8 mouse cellular contexts compared by ENCODE assay signal in the genomic region with DNA sequence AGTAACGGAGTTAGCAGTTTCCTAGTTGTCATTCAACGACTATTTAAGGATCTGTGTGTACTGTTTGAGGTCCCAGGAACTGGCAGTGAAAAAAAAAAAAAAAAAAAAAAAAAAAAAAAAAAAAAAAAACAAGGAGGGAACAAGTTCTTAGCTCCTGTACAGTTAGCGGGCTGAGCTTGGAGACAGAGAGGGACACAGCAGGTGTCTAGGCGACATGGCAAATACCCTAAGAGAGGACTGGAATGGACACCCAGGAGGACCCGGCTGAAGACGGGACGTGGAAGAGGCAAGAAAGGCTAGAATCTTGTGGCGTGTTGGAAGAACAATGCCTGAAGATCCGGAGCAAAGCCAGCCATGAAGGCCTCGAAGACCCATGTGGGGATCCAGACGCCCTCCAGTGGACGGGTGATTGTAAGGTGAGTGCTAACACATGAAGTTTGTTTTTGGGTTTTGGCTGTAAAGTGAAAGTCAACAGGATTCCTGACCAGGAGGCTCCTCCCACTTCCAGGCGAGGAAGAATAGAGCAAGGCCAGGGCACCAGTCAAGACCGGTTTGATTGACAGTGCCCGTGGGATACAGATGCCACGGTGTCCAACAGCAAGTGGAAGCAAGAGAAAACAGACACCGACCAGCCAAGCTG. TPM values are rescaled to one million over a fixed set of nuclear protein-coding genes. Genes with fewer than 3 reads are reported as not detected.
DNase-seq lines count a peak whose midpoint lies in the region; ATAC-seq and TF ChIP-seq lines count a peak whose summit lies in the region.

No protein-coding gene starts in this region.

- no peaks in the 10 kb centered on the region for H3K36me3 ChIP-seq in hindbrain, embryonic 11.5 days (ENCODE audit: control insufficient read depth, insufficient read depth, low read length)
- H3K36me3 ChIP-seq in limb, embryonic 13.5 days: no peaks in the 10 kb centered on the region

- H3K4me2 ChIP-seq in hindbrain, embryonic 11.5 days (replicated peaks; ENCODE audit: low read depth, low read length): 0 out of 2 replicates have a peak overlapping the region, but pooled peaks have one; percentile 14
- H3K4me2 ChIP-seq in limb, embryonic 13.5 days (replicated peaks): peak overlapping the region; percentile 32

- H3K9me3 ChIP-seq in hindbrain, embryonic 11.5 days (ENCODE audit: control insufficient read depth, low read length): no peaks in the 10 kb centered on the region
- H3K9me3 ChIP-seq in limb, embryonic 13.5 days: no peaks in the 10 kb centered on the region

- peaks cover 2% of the 10 kb centered on the region; the same call in 1 of the 2 replicates for H3K27me3 ChIP-seq in hindbrain, embryonic 11.5 days (ENCODE audit: control insufficient read depth, insufficient read depth, low read length)
- peaks cover 27% of the 10 kb centered on the region for H3K27me3 ChIP-seq in limb, embryonic 13.5 days

- DNase-seq in gastrocnemius, adult 2 months: no peak
- no peak for DNase-seq in gastrocnemius, postnatal 14 days
- no peak for DNase-seq in hindbrain, embryonic 11.5 days (ENCODE audit: low spot score)
- peak; percentile 35 for DNase-seq in retina, embryonic 14.5 days (ENCODE audit: low spot score)
- DNase-seq in cerebellum, adult 9-10 months: no peak
- DNase-seq in cerebellum, adult 9-11 months: no peak

- 25% methylated on average over 17 of the region's 17 CpGs for WGBS in hindbrain, embryonic 11.5 days
- WGBS in limb, embryonic 13.5 days: 34% methylated on average over 17 of the region's 17 CpGs

- no peak overlapping the region for H3K9ac ChIP-seq in hindbrain, embryonic 11.5 days (ENCODE audit: low read depth, low read length)
- H3K9ac ChIP-seq in limb, embryonic 13.5 days: no peak overlapping the region

- no peak overlapping the region for H3K27ac ChIP-seq in gastrocnemius, adult 2 months
- H3K27ac ChIP-seq in brown adipose tissue, adult 24 weeks (replicated peaks; ENCODE audit: low read depth, low read length): no peak overlapping the region
- H3K27ac ChIP-seq in hindbrain, embryonic 11.5 days (ENCODE audit: low read depth, low read length): no peak overlapping the region
- no peak overlapping the region for H3K27ac ChIP-seq in limb, embryonic 13.5 days

- intact Hi-C loops in gastrocnemius, adult 2 months (cut with DNase I): loop anchor here (10.0 kb wide), 1 partner anchor 873 kb away; the partner anchor contains the start of gene Dhrs7
- intact Hi-C loops in gastrocnemius, postnatal 14 days (cut with DNase I; ENCODE audit: low total_unique reads): no loop called here

- peak; percentile 23; the same call in 1 of the 2 replicates for TF ChIP-seq CTCF in gastrocnemius, adult 2 months (IDR thresholded peaks at IDR 0.05)

- peak overlapping the region; percentile 46 for H3K4me3 ChIP-seq in gastrocnemius, adult 2 months
- H3K4me3 ChIP-seq in brown adipose tissue, adult 24 weeks (ENCODE audit: insufficient read depth, low read depth, low read length): peak overlapping the region; percentile 35
- no peak overlapping the region for H3K4me3 ChIP-seq in hindbrain, embryonic 11.5 days (ENCODE audit: low read depth, low read length)
- no peak overlapping the region for H3K4me3 ChIP-seq in limb, embryonic 13.5 days

- ATAC-seq in hindbrain, embryonic 11.5 days (ENCODE audit: low FRiP score): no peak
- no peak for ATAC-seq in limb, embryonic 13.5 days (ENCODE audit: low FRiP score, low read depth)

- no peaks in the 10 kb centered on the region for H3K4me1 ChIP-seq in brown adipose tissue, adult 24 weeks (ENCODE audit: control insufficient read depth, insufficient read depth, insufficient read length, low read length)
- no peaks in the 10 kb centered on the region for H3K4me1 ChIP-seq in hindbrain, embryonic 11.5 days (replicated peaks; ENCODE audit: control insufficient read depth, insufficient read depth, low read length)
- peaks cover 35% of the 10 kb centered on the region for H3K4me1 ChIP-seq in limb, embryonic 13.5 days

RNA-seq across cellular contexts. Expression of gene Tmem30b, which starts 8.6 kb away (rescaled TPM):
- total RNA-seq in gastrocnemius, adult 2 months (2021): under 1 TPM; 0.26 to 0.50 TPM
- under 1 TPM; 0.80 to 0.96 TPM for total RNA-seq in gastrocnemius, postnatal 14 days (2021)
- 0.55 TPM in 1 of 2 replicates, not detected in the other for polyA plus RNA-seq in brown adipose tissue, adult 24 weeks (2012; ENCODE audit: insufficient read depth, insufficient read length, missing spikeins)
- 3.1 and 3.3 TPM in 2 replicates for polyA plus RNA-seq in hindbrain, embryonic 11.5 days (2014; fragmentation: Nextera tagmentation; extraction: Ambion mirVana)
- 18.2 and 19.2 TPM in 2 replicates for polyA plus RNA-seq in limb, embryonic 13.5 days (2015; fragmentation: Nextera tagmentation; extraction: Ambion mirVana)

RNA-seq across cellular contexts. Expression of gene Prkch, which starts 47.0 kb away (rescaled TPM):
- 1 to 10 TPM; 5.5 to 7.6 TPM for total RNA-seq in gastrocnemius, adult 2 months (2021)
- total RNA-seq in gastrocnemius, postnatal 14 days (2021): 10 to 100 TPM in 1 of 2 experiments, 1 to 10 TPM in 1; 9.0 to 12.5 TPM
- 2.7 and 7.3 TPM in 2 replicates for polyA plus RNA-seq in brown adipose tissue, adult 24 weeks (2012; ENCODE audit: insufficient read depth, insufficient read length, missing spikeins)
- polyA plus RNA-seq in hindbrain, embryonic 11.5 days (2014; fragmentation: Nextera tagmentation; extraction: Ambion mirVana): 9.1 and 10.5 TPM in 2 replicates
- polyA plus RNA-seq in limb, embryonic 13.5 days (2015; fragmentation: Nextera tagmentation; extraction: Ambion mirVana): 8.4 and 9.0 TPM in 2 replicates

Comparison
In these comparisons a context has a peak if more than half of its experiments do, and no peak if none do; other contexts are left out.
1. H3K4me3 ChIP-seq: peak in gastrocnemius, adult 2 months (single experiment) and brown adipose tissue, adult 24 weeks (single experiment); none in hindbrain, embryonic 11.5 days (single experiment) and limb, embryonic 13.5 days (single experiment).